ENCODE assay signal across 9 mouse cellular contexts in the genomic region with DNA sequence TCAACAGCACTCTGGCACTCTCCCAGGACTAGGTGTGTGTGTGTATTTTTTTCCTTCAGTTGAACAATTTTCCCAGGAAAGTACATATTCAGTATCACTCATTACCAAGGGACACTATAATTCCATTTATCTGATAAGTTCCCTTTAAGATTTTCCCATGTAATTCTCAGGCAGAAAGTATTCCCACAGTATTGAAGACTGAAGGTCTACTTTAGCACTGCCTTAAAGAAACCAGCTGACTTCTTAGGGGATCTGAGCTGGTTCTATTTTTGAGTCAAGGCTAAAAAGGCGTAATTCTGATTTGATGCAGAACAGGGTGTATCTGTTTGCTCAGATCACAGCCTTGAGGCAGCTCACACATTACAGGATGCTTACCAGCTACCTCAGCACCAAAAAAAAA. TPM values are rescaled to one million over a fixed set of nuclear protein-coding genes. Genes with fewer than 3 reads are reported as not detected.
DNase-seq lines count a peak whose midpoint lies in the region; ATAC-seq and TF ChIP-seq lines count a peak whose summit lies in the region.
"Had no signal": no experiment of that assay in that cellular context is flagged by ENCODE, and none has a peak within 500 bp of the region (broad histone marks: within the 10 kb centered on the region; RNA-seq: fewer than 3 reads in every experiment).

No protein-coding gene starts in this region.

- 57% methylated on average over 1 of the region's 1 CpGs for WGBS in kidney, embryonic 14.5 days
- WGBS in hindbrain, embryonic 14.5 days, result 72% methylated on average over 1 of the region's 1 CpGs
- WGBS in midbrain, embryonic 12.5 days, result 69% methylated on average over 1 of the region's 1 CpGs

- no peaks in the 10 kb centered on the region for H3K9me3 ChIP-seq in kidney, embryonic 14.5 days (ENCODE audit: control insufficient read depth, low read length)
- H3K9me3 ChIP-seq in hindbrain, embryonic 14.5 days (ENCODE audit: control insufficient read depth, low read length), result no peaks in the 10 kb centered on the region
- no peaks in the 10 kb centered on the region for H3K9me3 ChIP-seq in midbrain, embryonic 12.5 days

- peak overlapping the region; percentile 13; the same call in 1 of the 2 replicates for H3K9ac ChIP-seq in kidney, embryonic 14.5 days (ENCODE audit: low read depth, low read length)
- H3K9ac ChIP-seq in hindbrain, embryonic 14.5 days, result peak overlapping the region; percentile 50
- H3K9ac ChIP-seq in midbrain, embryonic 12.5 days (replicated peaks), result no peak overlapping the region

- ATAC-seq in kidney, embryonic 14.5 days (ENCODE audit: low FRiP score, low TSS enrichment), result no peak
- ATAC-seq in hindbrain, embryonic 14.5 days (ENCODE audit: low FRiP score), result no peak
- no peak for ATAC-seq in midbrain, embryonic 12.5 days (ENCODE audit: low FRiP score, low read depth)

- peak overlapping the region; percentile 31 for H3K4me3 ChIP-seq in kidney, embryonic 14.5 days (ENCODE audit: low read length)
- peak overlapping the region; percentile 84; the same call in 1 of the 2 replicates for H3K4me3 ChIP-seq in cortical plate, adult 2 months (ENCODE audit: insufficient read depth, low read length)
- H3K4me3 ChIP-seq in hindbrain, embryonic 14.5 days (replicated peaks; ENCODE audit: low read length), result peak overlapping the region; percentile 28
- H3K4me3 ChIP-seq in midbrain, embryonic 12.5 days, result peak overlapping the region; percentile 34

- H3K4me1 ChIP-seq in kidney, embryonic 14.5 days (ENCODE audit: control insufficient read depth, insufficient read depth, low read length), result peaks cover 22% of the 10 kb centered on the region
- peaks cover 8% of the 10 kb centered on the region for H3K4me1 ChIP-seq in cortical plate, adult 2 months (ENCODE audit: control insufficient read depth, insufficient read depth, low read length)
- peaks cover 38% of the 10 kb centered on the region for H3K4me1 ChIP-seq in hindbrain, embryonic 14.5 days (replicated peaks; ENCODE audit: control insufficient read depth, insufficient read depth, low read length)
- H3K4me1 ChIP-seq in midbrain, embryonic 12.5 days, result peaks cover 26% of the 10 kb centered on the region

- H3K27ac ChIP-seq in kidney, embryonic 14.5 days (ENCODE audit: low read depth, low read length), result no peak overlapping the region
- H3K27ac ChIP-seq in cortical plate, adult 2 months (ENCODE audit: insufficient read depth, low read length), result no peak overlapping the region
- no peak overlapping the region for H3K27ac ChIP-seq in hindbrain, embryonic 14.5 days
- H3K27ac ChIP-seq in midbrain, embryonic 12.5 days (replicated peaks), result no peak overlapping the region

- H3K36me3 ChIP-seq in kidney, embryonic 14.5 days (ENCODE audit: control insufficient read depth, insufficient read depth, low read length), result peaks cover 33% of the 10 kb centered on the region
- H3K36me3 ChIP-seq in hindbrain, embryonic 14.5 days (replicated peaks; ENCODE audit: control insufficient read depth, insufficient read depth), result peaks cover 40% of the 10 kb centered on the region
- peaks cover 30% of the 10 kb centered on the region for H3K36me3 ChIP-seq in midbrain, embryonic 12.5 days

- H3K4me2 ChIP-seq in kidney, embryonic 14.5 days (replicated peaks; ENCODE audit: low read depth, low read length), result peak overlapping the region; percentile 46
- H3K4me2 ChIP-seq in hindbrain, embryonic 14.5 days (replicated peaks), result peak overlapping the region; percentile 88
- H3K4me2 ChIP-seq in midbrain, embryonic 12.5 days (replicated peaks), result peak overlapping the region; percentile 50

- TF ChIP-seq CTCF in cortical plate, adult 2 months (IDR thresholded peaks at IDR 0.05; ENCODE audit: extremely low read depth, insufficient read depth, low read length), result no peak

- no peak for TF ChIP-seq POLR2A in cortical plate, adult 2 months (IDR thresholded peaks at IDR 0.05; ENCODE audit: extremely low read depth, insufficient read depth, low read length)

- no peaks in the 10 kb centered on the region for H3K27me3 ChIP-seq in kidney, embryonic 14.5 days (ENCODE audit: control insufficient read depth, insufficient read depth, low read length)
- H3K27me3 ChIP-seq in hindbrain, embryonic 14.5 days (ENCODE audit: control insufficient read depth, insufficient read depth, low read length), result no peaks in the 10 kb centered on the region
- no peaks in the 10 kb centered on the region for H3K27me3 ChIP-seq in midbrain, embryonic 12.5 days

- no peak for DNase-seq in kidney, adult 9 months
- DNase-seq in hindbrain, embryonic 14.5 days (ENCODE audit: low spot score), result no peak
- DNase-seq in spleen, postnatal 36 days (ENCODE audit: low spot score in 2 of 2), result no peak
- DNase-seq in right cerebral cortex, postnatal 14 days, result no peak
- no peak for DNase-seq in embryo, embryonic 10.5 days (ENCODE audit: low spot score)

RNA-seq across cellular contexts. Expression of a gene that starts 2.9 kb away (rescaled TPM):
- polyA plus RNA-seq in kidney, embryonic 14.5 days (2014; fragmentation: Nextera tagmentation; extraction: Ambion mirVana), result 0.31 and 0.81 TPM in 2 replicates
- polyA plus RNA-seq in cortical plate, adult 2 months (2012; rRNA removed), result 0.61 and 1.2 TPM in 2 replicates
- polyA plus RNA-seq in hindbrain, embryonic 14.5 days (2014; fragmentation: Nextera tagmentation; extraction: Ambion mirVana), result 2.4 and 3.2 TPM in 2 replicates
- 1.3 and 2.0 TPM in 2 replicates for polyA plus RNA-seq in midbrain, embryonic 12.5 days (2016; fragmentation: Nextera tagmentation; extraction: Ambion mirVana)

RNA-seq across cellular contexts. Expression of a gene that starts 3.5 kb away (rescaled TPM):
- 86.2 and 120 TPM in 2 replicates for polyA plus RNA-seq in kidney, embryonic 14.5 days (2014; fragmentation: Nextera tagmentation; extraction: Ambion mirVana)
- 38.5 and 40.5 TPM in 2 replicates for polyA plus RNA-seq in cortical plate, adult 2 months (2012; rRNA removed)
- 144 and 155 TPM in 2 replicates for polyA plus RNA-seq in hindbrain, embryonic 14.5 days (2014; fragmentation: Nextera tagmentation; extraction: Ambion mirVana)
- polyA plus RNA-seq in midbrain, embryonic 12.5 days (2016; fragmentation: Nextera tagmentation; extraction: Ambion mirVana), result 142 and 153 TPM in 2 replicates

RNA-seq across cellular contexts. Expression of a gene that starts 27.6 kb away (rescaled TPM):
- polyA plus RNA-seq in kidney, embryonic 14.5 days (2014; fragmentation: Nextera tagmentation; extraction: Ambion mirVana), result not detected in 2 replicates
- not detected in 2 replicates for polyA plus RNA-seq in cortical plate, adult 2 months (2012; rRNA removed)
- polyA plus RNA-seq in hindbrain, embryonic 14.5 days (2014; fragmentation: Nextera tagmentation; extraction: Ambion mirVana), result not detected in 2 replicates
- not detected in 2 replicates for polyA plus RNA-seq in midbrain, embryonic 12.5 days (2016; fragmentation: Nextera tagmentation; extraction: Ambion mirVana)

RNA-seq across cellular contexts. Expression of a gene that starts 35.0 kb away (rescaled TPM):
- polyA plus RNA-seq in kidney, embryonic 14.5 days (2014; fragmentation: Nextera tagmentation; extraction: Ambion mirVana), result not detected in 2 replicates
- not detected in 2 replicates for polyA plus RNA-seq in cortical plate, adult 2 months (2012; rRNA removed)
- polyA plus RNA-seq in hindbrain, embryonic 14.5 days (2014; fragmentation: Nextera tagmentation; extraction: Ambion mirVana), result not detected in 2 replicates
- polyA plus RNA-seq in midbrain, embryonic 12.5 days (2016; fragmentation: Nextera tagmentation; extraction: Ambion mirVana), result not detected in 2 replicates
- polyA plus RNA-seq: testis, adult 2 months had no signal

RNA-seq across cellular contexts. Expression of a gene that starts 36.0 kb away (rescaled TPM):
- not detected in 2 replicates for polyA plus RNA-seq in kidney, embryonic 14.5 days (2014; fragmentation: Nextera tagmentation; extraction: Ambion mirVana)
- not detected in 2 replicates for polyA plus RNA-seq in cortical plate, adult 2 months (2012; rRNA removed)
- polyA plus RNA-seq in hindbrain, embryonic 14.5 days (2014; fragmentation: Nextera tagmentation; extraction: Ambion mirVana), result not detected in 2 replicates
- not detected in 2 replicates for polyA plus RNA-seq in midbrain, embryonic 12.5 days (2016; fragmentation: Nextera tagmentation; extraction: Ambion mirVana)
- polyA plus RNA-seq: testis, adult 2 months had no signal

Comparison
In these comparisons a context has a peak if more than half of its experiments do, and no peak if none do; other contexts are left out.
1. H3K4me3 ChIP-seq: peak in every context shown above with its lines; median percentile 84 in cortical plate, adult 2 months; 34 in midbrain, embryonic 12.5 days; 31 in kidney, embryonic 14.5 days; 28 in hindbrain, embryonic 14.5 days.